Mouse (Mus musculus): ENCODE measurements around the gene Tgfa. TPM values are rescaled to one million over a fixed set of nuclear protein-coding genes. Genes with fewer than 3 reads are reported as not detected.

The Tgfa gene
- polyA plus RNA-seq (2012; rRNA removed): 3.5 and 5.5 TPM in 2 replicates

GRCm38 (mm10) chr6:86194941-86195932 lies at the start of gene Tgfa:
Tgfa (plus strand) TSS chr6:86195223.
- no peak for DNase-seq (ENCODE audit: low read depth)

GRCm38 (mm10) chr6:86148518-86148917 lies 46.5 kb upstream of the Tgfa start:
- DNase-seq (ENCODE audit: low read depth): no peak

- DNase-seq (ENCODE audit: low read depth): no peak
Observed at GRCm38 (mm10) chr6:86149001-86149400, 46.0 kb upstream of the Tgfa start.

GRCm38 (mm10) chr6:86152676-86153075 lies 42.3 kb upstream of the Tgfa start:
- no peak for DNase-seq (ENCODE audit: low read depth)

- DNase-seq (ENCODE audit: low read depth): no peak
Observed at GRCm38 (mm10) chr6:86153436-86153990, 41.5 kb upstream of the Tgfa start.

GRCm38 (mm10) chr6:86154006-86154405 lies 41.0 kb upstream of the Tgfa start:
- no peak for DNase-seq (ENCODE audit: low read depth)

- no peak for DNase-seq (ENCODE audit: low read depth)
Observed at GRCm38 (mm10) chr6:86154481-86154880, 40.5 kb upstream of the Tgfa start.

GRCm38 (mm10) chr6:86157253-86158234 lies 37.5 kb upstream of the Tgfa start:
- DNase-seq (ENCODE audit: low read depth): no peak

- DNase-seq (ENCODE audit: low read depth): no peak
Observed at GRCm38 (mm10) chr6:86160878-86161277, 34.1 kb upstream of the Tgfa start.

GRCm38 (mm10) chr6:86161586-86161985 lies 33.4 kb upstream of the Tgfa start:
- DNase-seq (ENCODE audit: low read depth): no peak

- no peak for DNase-seq (ENCODE audit: low read depth)
Observed at GRCm38 (mm10) chr6:86164028-86164427, 31.0 kb upstream of the Tgfa start.

- DNase-seq (ENCODE audit: low read depth): no peak
Observed at GRCm38 (mm10) chr6:86166426-86166825, 28.6 kb upstream of the Tgfa start.

- DNase-seq (ENCODE audit: low read depth): no peak
Observed at GRCm38 (mm10) chr6:86167851-86168250, 27.2 kb upstream of the Tgfa start.

- no peak for DNase-seq (ENCODE audit: low read depth)
Observed at GRCm38 (mm10) chr6:86169166-86169565, 25.9 kb upstream of the Tgfa start.

- no peak for DNase-seq (ENCODE audit: low read depth)
Observed at GRCm38 (mm10) chr6:86176236-86176635, 18.8 kb upstream of the Tgfa start.

GRCm38 (mm10) chr6:86176721-86177120 lies 18.3 kb upstream of the Tgfa start:
- no peak for DNase-seq (ENCODE audit: low read depth)

- DNase-seq (ENCODE audit: low read depth): no peak
Observed at GRCm38 (mm10) chr6:86177331-86177982, 17.6 kb upstream of the Tgfa start.

- no peak for DNase-seq (ENCODE audit: low read depth)
Observed at GRCm38 (mm10) chr6:86180617-86181016, 14.4 kb upstream of the Tgfa start.

- no peak for DNase-seq (ENCODE audit: low read depth)
Observed at GRCm38 (mm10) chr6:86182016-86182415, 13.0 kb upstream of the Tgfa start.

- DNase-seq (ENCODE audit: low read depth): no peak
Observed at GRCm38 (mm10) chr6:86182626-86183025, 12.4 kb upstream of the Tgfa start.

All from gonadal fat pad, adult 2 months (tissue).